Mouse (Mus musculus): ENCODE measurements at regions not wholly inside any gene's neighbourhood (a gene's known extent, or its start where the extent isn't known, plus 50 kb on each side); places are given as distances from the start of the nearest gene placed in this dataset.

- no peak for DNase-seq
Measured at GRCm38 (mm10) chr1:90403057-90403456, 199.3 kb downstream of the Ackr3 start.

GRCm38 (mm10) chr1:90404717-90405487, 197.9 kb upstream of the Cops8 start:
- no peak overlapping the region for H3K9ac ChIP-seq
- no peaks in the 10 kb centered on the region for H3K9me3 ChIP-seq (ENCODE audit: low read length)
- DNase-seq (no peak), ATAC-seq (no peak)
- H3K36me3 ChIP-seq (ENCODE audit: insufficient read depth): no peaks in the 10 kb centered on the region
- TF ChIP-seq CTCF (IDR thresholded peaks at IDR 0.05; ENCODE audit: low read depth): no peak
- no peaks in the 10 kb centered on the region for H3K4me1 ChIP-seq (ENCODE audit: insufficient read depth)
- H3K4me3 ChIP-seq (ENCODE audit: low read depth, low read length): no peak overlapping the region
- WGBS: 34% methylated on average over 6 of the region's 6 CpGs
- H3K4me2 ChIP-seq (ENCODE audit: low read depth): no peak overlapping the region
- no peak overlapping the region for H3K27ac ChIP-seq (ENCODE audit: low read depth, low read length)
- no peaks in the 10 kb centered on the region for H3K27me3 ChIP-seq (ENCODE audit: insufficient read depth, low read length)

More at GRCm38 (mm10) chr1:90403057-90403456, 199.3 kb downstream of the Ackr3 start:
- no peak for TF ChIP-seq CTCF (IDR thresholded peaks at IDR 0.05; ENCODE audit: low read depth)
- Histone ChIP-seq H3K27me3 (ENCODE audit: insufficient read depth, low read length) (no peaks in the 10 kb centered on the region), H3K9ac (no peak overlapping the region), H3K36me3 (ENCODE audit: insufficient read depth) (no peaks in the 10 kb centered on the region), H3K4me3 (ENCODE audit: low read depth, low read length) (no peak overlapping the region), H3K27ac (ENCODE audit: low read depth, low read length) (no peak overlapping the region), H3K4me1 (ENCODE audit: insufficient read depth) (no peaks in the 10 kb centered on the region), H3K4me2 (ENCODE audit: low read depth) (no peak overlapping the region), H3K9me3 (ENCODE audit: low read length) (no peaks in the 10 kb centered on the region)
- no peak for ATAC-seq
- 63% methylated on average over 6 of the region's 6 CpGs for WGBS

GRCm38 (mm10) chr1:90406663-90407062, 196.1 kb upstream of the Cops8 start:
- Histone ChIP-seq H3K9me3 (ENCODE audit: low read length) (no peaks in the 10 kb centered on the region), H3K36me3 (ENCODE audit: insufficient read depth) (no peaks in the 10 kb centered on the region), H3K27ac (ENCODE audit: low read depth, low read length) (no peak overlapping the region), H3K4me2 (ENCODE audit: low read depth) (no peak overlapping the region), H3K27me3 (ENCODE audit: insufficient read depth, low read length) (no peaks in the 10 kb centered on the region), H3K9ac (no peak overlapping the region), H3K4me3 (ENCODE audit: low read depth, low read length) (no peak overlapping the region), H3K4me1 (ENCODE audit: insufficient read depth) (no peaks in the 10 kb centered on the region)
- DNase-seq (no peak), ATAC-seq (no peak)
- 80% methylated on average over 6 of the region's 6 CpGs for WGBS
- no peak for TF ChIP-seq CTCF (IDR thresholded peaks at IDR 0.05; ENCODE audit: low read depth)

- H3K4me1 ChIP-seq (ENCODE audit: insufficient read depth): no peaks in the 10 kb centered on the region
- ATAC-seq (no peak), DNase-seq (no peak)
- no peak for TF ChIP-seq CTCF (IDR thresholded peaks at IDR 0.05; ENCODE audit: low read depth)
- no peak overlapping the region for H3K4me2 ChIP-seq (ENCODE audit: low read depth)
- no peak overlapping the region for H3K4me3 ChIP-seq (ENCODE audit: low read depth, low read length)
- no peak overlapping the region for H3K27ac ChIP-seq (ENCODE audit: low read depth, low read length)
- H3K27me3 ChIP-seq (ENCODE audit: insufficient read depth, low read length): no peaks in the 10 kb centered on the region
- WGBS: 66% methylated on average over 16 of the region's 16 CpGs
- H3K9me3 ChIP-seq (ENCODE audit: low read length): no peaks in the 10 kb centered on the region
- no peaks in the 10 kb centered on the region for H3K36me3 ChIP-seq (ENCODE audit: insufficient read depth)
- H3K9ac ChIP-seq: no peak overlapping the region
Measured at GRCm38 (mm10) chr1:90408504-90409215, 194.1 kb upstream of the Cops8 start.

DNA sequence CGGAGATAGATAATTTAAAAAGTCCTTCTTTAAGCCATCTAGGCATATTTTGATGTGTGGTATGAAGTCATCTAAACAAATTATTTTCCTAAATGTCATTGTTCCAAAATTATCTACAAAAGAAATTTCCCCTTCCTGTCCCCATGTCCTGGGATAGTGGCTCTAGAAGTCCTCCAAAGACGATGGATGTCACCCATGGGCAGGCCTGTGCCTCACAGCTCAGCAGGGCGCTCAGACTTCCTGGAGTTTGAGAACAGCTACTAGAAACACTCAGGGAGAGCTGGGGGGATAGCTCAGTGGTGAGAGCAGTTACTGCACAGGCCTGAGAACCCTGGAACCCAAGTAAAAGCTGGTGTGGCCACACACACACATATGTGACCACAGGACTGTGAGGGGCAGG, 193.5 kb upstream of the Cops8 start:
- H3K9me3 ChIP-seq (ENCODE audit: low read length): no peaks in the 10 kb centered on the region

DNA sequence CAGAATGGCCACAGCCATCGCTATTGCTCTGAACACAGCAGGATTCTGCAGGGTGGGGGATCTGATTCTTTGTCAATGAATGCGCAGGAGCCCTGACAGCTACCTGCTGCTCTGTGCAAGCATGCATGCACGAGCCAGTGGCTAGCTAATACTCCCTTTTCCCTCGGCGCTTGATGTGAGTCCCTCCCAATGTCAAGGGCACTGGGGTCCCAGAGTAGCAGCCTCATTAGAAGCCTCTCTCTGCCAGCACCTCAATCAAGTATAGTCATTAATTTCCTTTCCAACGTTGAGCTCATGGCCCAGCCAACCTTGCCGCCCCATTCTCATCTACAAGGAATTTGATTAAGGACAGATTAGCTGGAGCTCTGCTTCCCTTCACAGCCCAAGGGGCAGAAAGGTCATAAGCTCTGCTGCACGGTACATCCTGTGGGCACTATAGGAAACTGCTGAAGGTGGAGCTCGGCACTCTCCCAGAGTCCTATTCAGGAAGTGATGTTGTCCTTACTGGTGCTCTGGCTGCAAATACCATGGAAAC, 190.2 kb upstream of the Cops8 start:
- no peak for TF ChIP-seq CTCF (IDR thresholded peaks at IDR 0.05; ENCODE audit: low read depth)
- Histone ChIP-seq H3K27me3 (ENCODE audit: insufficient read depth, low read length) (no peaks in the 10 kb centered on the region), H3K4me3 (ENCODE audit: low read depth, low read length) (no peak overlapping the region), H3K9me3 (ENCODE audit: low read length) (no peaks in the 10 kb centered on the region), H3K27ac (ENCODE audit: low read depth, low read length) (no peak overlapping the region), H3K36me3 (ENCODE audit: insufficient read depth) (no peaks in the 10 kb centered on the region), H3K4me1 (ENCODE audit: insufficient read depth) (no peaks in the 10 kb centered on the region), H3K9ac (no peak overlapping the region), H3K4me2 (ENCODE audit: low read depth) (no peak overlapping the region)
- 23% methylated on average over 9 of the region's 9 CpGs for WGBS
- DNase-seq (no peak), ATAC-seq (no peak)

More for the DNA sequence above, 193.5 kb upstream of the Cops8 start:
- Histone ChIP-seq H3K27ac (ENCODE audit: low read depth, low read length) (no peak overlapping the region), H3K27me3 (ENCODE audit: insufficient read depth, low read length) (no peaks in the 10 kb centered on the region), H3K9ac (no peak overlapping the region), H3K4me1 (ENCODE audit: insufficient read depth) (no peaks in the 10 kb centered on the region), H3K4me2 (ENCODE audit: low read depth) (no peak overlapping the region), H3K4me3 (ENCODE audit: low read depth, low read length) (no peak overlapping the region), H3K36me3 (ENCODE audit: insufficient read depth) (no peaks in the 10 kb centered on the region)
- 88% methylated on average over 3 of the region's 3 CpGs for WGBS
- DNase-seq: no peak
- no peak for TF ChIP-seq CTCF (IDR thresholded peaks at IDR 0.05; ENCODE audit: low read depth)
- no peak for ATAC-seq

DNA sequence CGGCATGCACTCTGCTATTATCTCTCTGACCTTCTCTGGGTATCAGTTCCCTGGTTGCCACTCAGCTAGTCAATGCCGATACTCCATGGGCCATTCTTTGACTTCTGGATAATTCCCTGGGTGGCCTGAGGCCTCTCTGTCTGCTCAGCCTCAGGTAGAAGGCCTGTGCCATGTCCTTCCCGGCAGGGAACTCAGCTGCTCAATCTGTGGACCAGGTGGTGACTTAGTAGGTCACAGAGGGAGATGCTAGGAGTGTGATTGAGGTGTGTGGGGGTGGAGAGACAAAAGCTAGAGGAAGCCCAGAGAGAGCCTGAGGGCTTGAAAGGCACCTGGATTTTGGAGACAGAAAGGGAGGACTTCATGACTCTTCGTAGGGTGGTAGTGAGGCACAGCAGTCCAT, 188.0 kb upstream of the Cops8 start:
- Histone ChIP-seq H3K4me3 (ENCODE audit: low read depth, low read length) (no peak overlapping the region), H3K27ac (ENCODE audit: low read depth, low read length) (no peak overlapping the region), H3K9ac (no peak overlapping the region), H3K9me3 (ENCODE audit: low read length) (no peaks in the 10 kb centered on the region), H3K27me3 (ENCODE audit: insufficient read depth, low read length) (no peaks in the 10 kb centered on the region), H3K4me1 (ENCODE audit: insufficient read depth) (no peaks in the 10 kb centered on the region), H3K4me2 (ENCODE audit: low read depth) (no peak overlapping the region), H3K36me3 (ENCODE audit: insufficient read depth) (no peaks in the 10 kb centered on the region)
- no peak for DNase-seq
- 91% methylated on average over 4 of the region's 4 CpGs for WGBS
- TF ChIP-seq CTCF (IDR thresholded peaks at IDR 0.05; ENCODE audit: low read depth): no peak
- ATAC-seq: no peak

Measured in forebrain, postnatal 0 days (tissue).